Mouse (Mus musculus): Measurements from ENCODE around the gene Tmem189.

- no peak for TF ChIP-seq CTCF (IDR thresholded peaks at IDR 0.05; ENCODE audit: low read depth)
- TF ChIP-seq EP300 (IDR thresholded peaks at IDR 0.05; ENCODE audit: low read depth) = no peak
Measured at GRCm38 (mm10) chr2:167600481-167600995, 89.1 kb downstream of the Tmem189 start.

Measured in heart, postnatal 0 days (tissue).